Mouse (Mus musculus) midbrain, embryonic 11.5 days (tissue): ENCODE results near the gene Higd1b. TPM values are rescaled to one million over a fixed set of nuclear protein-coding genes. Genes with fewer than 3 reads are reported as not detected.

ENCODE experiments used
- ATAC-seq: fragments of 200-750 bp; cut with Nextera tagmentation; 2 replicates; pipeline ENCODE4 v1.8.0; 2017; ENCODE audit warnings: moderate TSS enrichment, moderate library complexity; ENCODE audit not compliant: low FRiP score
- DNase-seq: peaks from one replicate; pipeline ENCODE4 v3.0.0; 2015; ENCODE audit warnings: low spot score; ENCODE audit errors: missing footprints
- H3K27ac ChIP-seq: fragments of 300-500 bp; sonication (generic); 2 replicates; pipeline ENCODE4 v1.5.1; 2014; ENCODE audit warnings: low read depth, low read length
- H3K27me3 ChIP-seq: fragments of 300-500 bp; sonication (generic); 2 replicates; pipeline ENCODE4 v1.6.1; 2014; ENCODE audit warnings: mild to moderate bottlenecking, low read length, moderate library complexity, mixed read lengths; ENCODE audit not compliant: control insufficient read depth, insufficient read depth
- H3K36me3 ChIP-seq: fragments of 300-500 bp; sonication (generic); 2 replicates; pipeline ENCODE4 v1.6.1; 2014; ENCODE audit warnings: mild to moderate bottlenecking, low read length, moderate library complexity, mixed read lengths; ENCODE audit not compliant: control insufficient read depth, insufficient read depth
- H3K4me1 ChIP-seq: fragments of 300-500 bp; sonication (generic); 2 replicates; pipeline ENCODE4 v1.6.1; 2014; ENCODE audit warnings: low read length; ENCODE audit not compliant: control insufficient read depth, insufficient read depth
- H3K4me2 ChIP-seq: fragments of 300-500 bp; sonication (generic); 2 replicates; pipeline ENCODE4 v1.6.1; 2014; ENCODE audit warnings: mild to moderate bottlenecking, moderate library complexity
- H3K4me3 ChIP-seq: fragments of 300-500 bp; sonication (generic); 2 replicates; pipeline ENCODE4 v1.5.1; 2014; ENCODE audit warnings: low read depth, low read length
- H3K9ac ChIP-seq: fragments of 300-500 bp; sonication (generic); 2 replicates; pipeline ENCODE4 v1.6.1; 2014; ENCODE audit warnings: low read length
- H3K9me3 ChIP-seq: fragments of 300-500 bp; sonication (generic); 2 replicates; pipeline ENCODE4 v1.6.1; 2016; ENCODE audit warnings: low read length; ENCODE audit not compliant: control insufficient read depth
- WGBS: fragments of 180-500 bp; shearing (Covaris S2); extraction: QIAGEN DNeasy Blood & Tissue Kit; methylation state at CpG from one replicate; pipeline ENCODE4 v1.1.7; 2014; 5-methylcytosine and 5-hydroxymethylcytosine counted together
- polyA plus RNA-seq: library from polyadenylated mRNA; unstranded; fragments of >200 nt; fragmentation: Nextera tagmentation; extraction: Ambion mirVana; gene quantifications from 2 replicates; pipeline ENCODE4 v1.2.1, GENCODE M21; 2014

Gene Higd1b
- polyA plus RNA-seq, 1 experiment from 2014 or later: not detected

- no peak within 1 kb of the TSS for H3K9ac ChIP-seq
- peaks cover 10% of the 10 kb centered on the region for H3K4me1 ChIP-seq
- DNase-seq: peak; percentile 62
- no peaks in the 10 kb centered on the region for H3K36me3 ChIP-seq
- peaks cover 2% of the 10 kb centered on the region for H3K27me3 ChIP-seq
- no peak within 1 kb of the TSS for H3K27ac ChIP-seq
- H3K4me3 ChIP-seq: no peak within 1 kb of the TSS
- ATAC-seq: no peak
- H3K9me3 ChIP-seq: no peaks in the 10 kb centered on the region
- no peak within 1 kb of the TSS for H3K4me2 ChIP-seq
- WGBS: 62% methylated on average over 10 of the region's 10 CpGs
Observed at GRCm38 (mm10) chr11:102884616-102885219, 49.1 kb downstream of the Higd1b start, which contains the start of gene Fam187a. Gene Fam187a, plus strand, starts transcription at chr11:102885169.

- Histone ChIP-seq H3K36me3 (no peaks in the 10 kb centered on the region), H3K4me3 (no peak overlapping the region), H3K27ac (no peak overlapping the region), H3K4me1 (no peaks in the 10 kb centered on the region), H3K9ac (no peak overlapping the region), H3K9me3 (no peaks in the 10 kb centered on the region), H3K27me3 (peaks cover 2% of the 10 kb centered on the region), H3K4me2 (no peak overlapping the region)
- 88% methylated on average over 5 of the region's 5 CpGs for WGBS
- no peak for ATAC-seq
- no peak for DNase-seq
Observed at GRCm38 (mm10) chr11:102887433-102887832, 51.8 kb downstream of the Higd1b start.

Other genes starting within 250 kb of the Higd1b start
- gene Fzd2, start 231.5 kb upstream of the Higd1b start, polyA plus RNA-seq: 27.1 and 27.3 TPM in 2 replicates
- gene Meioc, start 172.1 kb upstream of the Higd1b start, polyA plus RNA-seq: 0.40 and 0.62 TPM in 2 replicates
- gene Ccdc43, start 138.1 kb upstream of the Higd1b start, polyA plus RNA-seq: 62.1 and 67.1 TPM in 2 replicates
- gene Adam11, start 74.4 kb upstream of the Higd1b start, polyA plus RNA-seq: 13.6 and 13.8 TPM in 2 replicates
- 85.5 and 87.8 TPM in 2 replicates for gene Gjc1, start 16.1 kb upstream of the Higd1b start, polyA plus RNA-seq
- gene Eftud2, start 45.1 kb downstream of the Higd1b start, polyA plus RNA-seq: 240 and 252 TPM in 2 replicates
- 1.6 and 1.9 TPM in 2 replicates for gene Ccdc103, start 45.4 kb downstream of the Higd1b start, polyA plus RNA-seq
- 0.10 and 0.11 TPM in 2 replicates for gene Fam187a, start 49.3 kb downstream of the Higd1b start, polyA plus RNA-seq
- gene Gfap, start 65.1 kb downstream of the Higd1b start, polyA plus RNA-seq: 0.11 TPM in 1 of 2 replicates, not detected in the other
- 6.3 and 6.9 TPM in 2 replicates for gene Kif18b, start 89.3 kb downstream of the Higd1b start, polyA plus RNA-seq
- 15.1 and 17.4 TPM in 2 replicates for gene C1ql1, start 110.8 kb downstream of the Higd1b start, polyA plus RNA-seq
- 45.6 and 51.3 TPM in 2 replicates for gene Nmt1, start 192.3 kb downstream of the Higd1b start, polyA plus RNA-seq
- 238 and 259 TPM in 2 replicates for gene Dcakd, start 192.5 kb downstream of the Higd1b start, polyA plus RNA-seq